Mouse (Mus musculus): ENCODE measurements around the gene Slc4a5.
"Not testable (repeated sequence)": the region's sequence is repeated elsewhere in the genome, so short reads cannot be mapped to it uniquely, and the experiment has no call there.

The Slc4a5 gene

GRCm38 (mm10) chr6:83312021-83312420 lies 92.4 kb downstream of the Slc4a5 start:
- DNase-seq: no peak

- DNase-seq: no peak
These were observed 92.9 kb downstream of the Slc4a5 start for GRCm38 (mm10) chr6:83312514-83312913.

GRCm38 (mm10) chr6:83315293-83315692 lies 95.7 kb downstream of the Slc4a5 start:
- no peak for DNase-seq

GRCm38 (mm10) chr6:83316022-83316421 lies 96.4 kb downstream of the Slc4a5 start:
- no peak for DNase-seq

- peak; percentile 93 to 96 for DNase-seq
These were observed 97.6 kb downstream of the Slc4a5 start for GRCm38 (mm10) chr6:83317108-83317741.

GRCm38 (mm10) chr6:83321927-83322326 lies 102.3 kb downstream of the Slc4a5 start:
- no peak for DNase-seq

- DNase-seq: no peak
These were observed 103.2 kb downstream of the Slc4a5 start for GRCm38 (mm10) chr6:83322794-83323193.

- DNase-seq: no peak
These were observed 104.2 kb downstream of the Slc4a5 start for GRCm38 (mm10) chr6:83323652-83324419.

GRCm38 (mm10) chr6:83325525-83326393 lies 106.1 kb downstream of the Slc4a5 start, which contains the start of the genes Mthfd2 and Mob1a:
Mthfd2 (minus strand) TSS chr6:83325908.
Mob1a (plus strand) TSS chr6:83326016.
- peak; percentile 94 to 96 for DNase-seq

GRCm38 (mm10) chr6:83326394-83326736 lies 106.7 kb downstream of the Slc4a5 start:
- DNase-seq: no peak

GRCm38 (mm10) chr6:83326761-83327160 lies 107.1 kb downstream of the Slc4a5 start:
- no peak for DNase-seq

- DNase-seq: no peak
These were observed 108.1 kb downstream of the Slc4a5 start for GRCm38 (mm10) chr6:83327591-83328190.

- DNase-seq: peak; percentile 70 to 76
These were observed 121.8 kb downstream of the Slc4a5 start for GRCm38 (mm10) chr6:83341387-83341786.

- DNase-seq: peak in 1 of 2 experiments; percentile 44
These were observed 123.3 kb downstream of the Slc4a5 start for GRCm38 (mm10) chr6:83342957-83343356.

- not testable (repeated sequence) for DNase-seq
These were observed 125.7 kb downstream of the Slc4a5 start for GRCm38 (mm10) chr6:83345285-83345684.

- no peak for DNase-seq
These were observed 128.3 kb downstream of the Slc4a5 start for GRCm38 (mm10) chr6:83347916-83348315.

- no peak for DNase-seq
These were observed 129.2 kb downstream of the Slc4a5 start, which contains the start of gene Bola3 for GRCm38 (mm10) chr6:83348873-83349272. Bola3 (plus strand) TSS chr6:83349147.

GRCm38 (mm10) chr6:83349274-83349958 lies 129.8 kb downstream of the Slc4a5 start:
- DNase-seq: peak; percentile 91 to 98

GRCm38 (mm10) chr6:83350172-83350571 lies 130.5 kb downstream of the Slc4a5 start:
- peak in 1 of 2 experiments; percentile 23 for DNase-seq

GRCm38 (mm10) chr6:83350851-83351405 lies 131.3 kb downstream of the Slc4a5 start:
- DNase-seq: no peak

GRCm38 (mm10) chr6:83351490-83352160 lies 132.0 kb downstream of the Slc4a5 start:
- DNase-seq: peak in 1 of 2 experiments; percentile 24
